Mouse (Mus musculus) activated CD4-positive, CD25-positive, alpha-beta regulatory T cell, adult 4 months (primary cell): Measurements from ENCODE around the gene Ahnak2. TPM values are rescaled to one million over a fixed set of nuclear protein-coding genes. Genes with fewer than 3 reads are reported as not detected.

Experiments
- ATAC-seq: one replicate; pipeline ENCODE4 v1.8.0; 2017
- polyA plus RNA-seq, 2 experiments: library from polyadenylated mRNA; unstranded; fragments of 100-300 nt; shearing (Covaris generic); gene quantifications; one replicate each; pipeline ENCODE4 v1.2.1; 2017

Gene Ahnak2
- polyA plus RNA-seq, 2 experiments from 2014 or later: not detected

DNA sequence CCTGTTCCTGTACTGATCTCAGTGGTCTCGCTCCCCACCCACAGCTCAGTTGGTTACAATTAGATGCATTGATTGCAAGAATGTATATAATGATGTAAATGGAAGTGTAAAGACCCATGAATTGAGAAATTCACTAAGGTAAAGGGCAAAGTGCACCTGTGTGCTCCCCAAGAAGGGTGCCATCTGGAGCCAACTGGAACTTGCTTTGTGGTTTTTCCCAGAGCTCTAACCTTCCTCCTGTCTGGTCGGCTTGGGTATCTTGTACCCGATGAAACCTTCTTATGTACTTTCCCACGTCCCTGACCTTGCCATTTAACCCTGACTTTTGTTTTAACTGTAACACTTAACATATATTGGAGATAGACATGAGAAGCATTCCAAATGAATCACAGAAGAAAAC is 46.6 kb downstream of the Ahnak2 start:
- no peak for ATAC-seq

GRCm38 (mm10) chr12:112752399-112752798 is 50.1 kb downstream of the Ahnak2 start:
- ATAC-seq: no peak

DNA sequence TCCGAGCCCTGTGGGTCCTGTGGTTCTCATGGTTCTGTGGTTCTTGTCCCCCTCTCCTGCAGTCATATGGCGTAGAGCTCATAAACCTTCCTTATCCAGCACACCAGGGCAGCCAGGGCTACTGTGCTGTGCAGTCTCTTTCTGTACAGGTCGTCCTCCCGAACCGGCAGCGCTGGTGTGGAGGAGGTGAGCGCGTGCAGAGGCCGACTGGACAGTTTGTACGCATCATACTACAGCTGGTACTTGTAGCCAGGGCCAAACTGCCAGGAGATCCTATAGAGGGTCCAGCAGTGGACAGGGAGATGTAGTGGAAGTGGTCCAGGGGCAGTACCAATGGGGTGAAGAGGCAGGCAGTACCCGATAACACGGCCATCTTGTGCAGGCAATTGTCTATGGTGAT is 51.5 kb downstream of the Ahnak2 start:
- ATAC-seq: no peak

DNA sequence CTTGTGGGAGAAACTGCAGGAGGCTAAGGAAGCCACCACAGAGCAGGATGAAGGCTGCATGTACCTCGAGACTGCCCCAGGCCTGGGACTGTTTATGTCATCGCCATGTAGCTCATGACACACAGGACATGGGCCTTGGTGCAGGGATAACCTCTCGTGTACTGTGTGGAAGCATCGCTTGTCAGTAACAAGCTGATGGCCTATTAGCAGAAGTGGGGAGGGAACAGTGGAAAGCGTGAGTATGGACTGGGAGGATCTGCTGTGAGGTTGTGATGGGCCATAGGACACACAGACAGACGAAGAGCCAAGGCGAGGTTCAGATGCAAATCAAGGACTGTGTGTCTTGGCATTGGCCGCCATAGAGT is 54.9 kb downstream of the Ahnak2 start:
- no peak for ATAC-seq

- ATAC-seq: no peak
These were observed 55.5 kb downstream of the Ahnak2 start for GRCm38 (mm10) chr12:112746808-112747605.

DNA sequence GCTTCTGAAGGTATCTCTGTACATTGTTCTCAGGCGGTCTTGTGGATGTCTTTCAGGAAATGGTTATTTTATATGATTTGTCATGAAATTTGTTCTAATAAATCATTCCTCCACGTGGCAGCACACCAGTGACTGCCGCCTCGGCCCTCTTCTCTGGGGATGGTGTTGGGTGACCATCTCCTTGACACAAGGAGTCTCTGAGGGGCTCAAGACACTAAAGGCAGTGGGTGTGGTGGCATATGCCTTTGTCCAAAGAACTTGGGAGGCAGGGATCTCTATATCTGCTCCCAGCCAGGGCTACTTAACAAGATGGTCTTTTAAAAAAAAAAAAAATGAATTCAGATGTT is 56.0 kb downstream of the Ahnak2 start:
- ATAC-seq: no peak

- ATAC-seq: no peak
These were observed 56.7 kb downstream of the Ahnak2 start for GRCm38 (mm10) chr12:112745716-112746115.

DNA sequence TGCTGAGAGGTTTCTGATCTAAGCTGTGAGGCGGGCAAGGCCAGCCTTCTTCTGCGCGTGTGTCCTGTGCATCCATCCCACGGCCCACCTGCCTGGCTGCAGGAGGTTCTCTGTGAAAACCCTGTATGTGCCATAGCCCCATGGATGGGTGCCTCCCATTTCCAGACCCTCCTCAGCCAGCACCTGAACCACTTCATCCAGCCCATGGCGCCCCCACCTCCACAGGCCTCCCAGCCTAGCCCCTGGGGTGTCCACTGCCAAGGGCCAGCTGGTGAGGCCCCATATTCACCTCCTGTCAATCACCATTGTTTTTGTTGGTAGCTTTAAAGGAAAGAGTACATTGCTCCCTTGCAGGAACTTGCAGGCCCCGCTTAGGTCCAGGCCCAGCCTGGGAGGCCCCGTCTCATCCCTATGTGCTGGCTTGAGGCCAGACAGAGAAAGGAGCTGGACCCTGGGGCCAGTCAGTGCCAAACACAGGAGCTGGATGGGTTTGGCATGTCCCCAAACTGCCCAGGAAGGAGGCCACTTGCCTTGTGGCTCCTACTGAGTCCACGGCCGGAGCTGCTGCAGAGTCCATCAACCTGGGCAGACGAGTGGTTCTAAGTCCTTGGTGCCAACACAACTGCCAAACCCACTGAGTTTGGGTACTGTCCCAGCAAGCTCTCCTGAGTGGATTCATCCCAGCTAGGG is 57.4 kb downstream of the Ahnak2 start:
- no peak for ATAC-seq

DNA sequence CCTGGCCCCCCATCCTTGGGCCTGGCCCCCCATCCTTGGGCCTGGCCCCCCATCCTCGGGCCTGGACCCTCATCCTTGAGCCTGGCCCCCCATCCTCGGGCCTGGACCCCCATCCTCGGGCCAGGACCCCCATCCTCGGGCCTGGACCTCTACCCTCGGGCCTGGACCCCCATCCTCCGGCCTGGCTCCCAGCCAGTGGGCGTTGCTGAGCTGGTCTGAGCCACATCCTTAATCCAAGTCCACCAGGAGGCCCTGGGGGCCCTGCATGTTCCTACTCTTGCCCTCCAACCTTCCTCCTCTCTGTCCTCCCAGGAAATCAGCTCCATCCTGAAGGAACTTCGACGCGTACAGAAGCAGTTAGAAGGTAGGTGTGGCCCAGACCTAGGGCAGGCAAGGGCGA is 58.2 kb downstream of the Ahnak2 start:
- ATAC-seq: no peak

DNA sequence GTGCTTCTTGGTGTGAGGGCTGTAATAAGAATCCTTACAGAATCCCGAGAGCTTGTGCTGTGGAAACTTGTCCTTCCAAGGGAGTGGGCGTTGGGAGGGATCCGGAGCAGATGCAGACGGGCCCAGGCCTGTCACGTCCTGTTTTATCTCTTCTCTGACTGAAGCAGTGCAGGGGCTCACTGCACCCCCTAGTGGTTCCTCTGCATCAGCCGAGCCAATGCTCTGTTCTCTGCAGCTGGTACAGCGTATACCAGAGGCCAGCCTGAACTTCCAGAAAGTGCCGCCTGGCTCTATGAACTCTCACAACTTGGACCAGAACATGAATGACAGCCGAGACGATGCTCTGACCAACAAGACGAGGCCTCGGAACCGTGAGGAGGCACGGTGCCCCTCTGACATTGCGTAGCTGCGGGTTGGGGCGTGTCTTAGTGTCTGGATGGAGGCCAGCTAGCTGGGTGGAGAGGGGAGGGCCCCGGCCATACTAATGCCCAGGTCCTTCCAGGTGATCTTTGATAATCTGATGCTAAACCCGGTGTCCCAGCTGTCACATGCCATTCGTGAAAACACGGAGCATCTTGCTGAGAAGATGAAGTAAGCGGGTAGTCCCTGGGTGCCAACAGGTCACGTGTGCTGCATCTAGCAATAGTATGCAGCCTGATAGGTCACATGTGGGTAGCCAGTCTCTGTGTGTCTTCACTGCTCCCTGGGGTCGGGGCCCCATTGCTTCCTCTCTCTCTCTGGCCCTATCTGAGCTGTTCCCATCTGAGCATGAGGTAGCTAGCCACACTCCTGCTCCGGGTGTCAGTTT is 59.1 kb downstream of the Ahnak2 start:
- ATAC-seq: peak; percentile 91

DNA sequence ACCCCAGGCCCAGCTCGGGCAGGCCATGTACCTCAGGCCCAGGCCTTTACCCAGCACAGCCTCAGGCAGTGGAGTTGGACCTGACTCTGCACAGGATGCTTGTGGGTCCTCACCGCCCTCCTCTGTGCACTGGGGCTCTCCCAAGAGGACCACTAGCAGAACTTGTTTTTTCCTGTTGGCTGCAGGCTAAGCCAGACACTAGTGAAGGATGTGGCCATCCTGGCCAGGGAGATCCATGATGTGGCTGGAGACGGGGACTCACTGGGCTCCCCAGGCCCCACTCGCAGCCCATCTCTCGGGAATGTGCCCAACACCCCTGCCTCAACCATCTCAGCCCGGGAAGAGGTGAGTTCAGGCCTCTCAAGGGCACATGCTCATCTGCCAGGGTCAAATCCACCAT is 59.7 kb downstream of the Ahnak2 start:
- no peak for ATAC-seq

GRCm38 (mm10) chr12:112739023-112739568 is 63.4 kb downstream of the Ahnak2 start:
- ATAC-seq: no peak

- no peak for ATAC-seq
These were observed 64.0 kb downstream of the Ahnak2 start for GRCm38 (mm10) chr12:112738281-112739022.

DNA sequence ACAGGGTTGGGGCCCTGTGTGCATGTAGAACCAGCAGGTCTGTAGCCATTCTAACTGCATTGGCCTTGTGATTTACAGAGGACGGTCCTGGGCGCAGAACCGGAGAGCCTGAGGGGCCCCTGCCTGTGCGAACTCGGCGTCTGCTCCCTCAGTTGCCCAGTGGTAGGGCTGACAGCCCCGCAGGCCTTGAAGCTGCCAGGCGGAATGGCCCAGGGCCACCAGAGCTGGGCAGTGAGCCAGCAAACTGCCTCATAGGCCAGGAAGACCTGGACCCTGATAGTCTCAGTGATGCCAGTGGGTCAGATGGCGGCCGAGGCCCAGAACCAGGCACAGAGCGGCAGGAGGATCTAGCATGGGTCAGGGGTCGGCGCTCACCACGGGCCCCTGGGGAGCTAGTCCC is 64.7 kb downstream of the Ahnak2 start:
- no peak for ATAC-seq

- ATAC-seq: no peak
These were observed 65.4 kb downstream of the Ahnak2 start for GRCm38 (mm10) chr12:112737081-112737480.

DNA sequence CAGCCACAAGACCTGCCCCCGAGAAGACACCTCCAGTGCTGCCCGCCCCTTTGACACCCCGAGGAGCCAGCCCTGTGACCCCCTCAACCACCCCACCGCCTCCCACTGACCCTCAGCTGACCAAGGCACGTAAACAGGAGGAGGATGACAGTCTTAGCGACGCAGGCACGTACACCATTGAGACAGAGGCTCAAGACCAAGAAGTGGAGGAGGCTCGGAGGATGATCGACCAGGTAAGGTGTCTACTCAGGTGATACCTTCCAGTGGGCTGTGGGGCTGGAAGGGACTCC is 65.9 kb downstream of the Ahnak2 start:
- ATAC-seq: no peak

DNA sequence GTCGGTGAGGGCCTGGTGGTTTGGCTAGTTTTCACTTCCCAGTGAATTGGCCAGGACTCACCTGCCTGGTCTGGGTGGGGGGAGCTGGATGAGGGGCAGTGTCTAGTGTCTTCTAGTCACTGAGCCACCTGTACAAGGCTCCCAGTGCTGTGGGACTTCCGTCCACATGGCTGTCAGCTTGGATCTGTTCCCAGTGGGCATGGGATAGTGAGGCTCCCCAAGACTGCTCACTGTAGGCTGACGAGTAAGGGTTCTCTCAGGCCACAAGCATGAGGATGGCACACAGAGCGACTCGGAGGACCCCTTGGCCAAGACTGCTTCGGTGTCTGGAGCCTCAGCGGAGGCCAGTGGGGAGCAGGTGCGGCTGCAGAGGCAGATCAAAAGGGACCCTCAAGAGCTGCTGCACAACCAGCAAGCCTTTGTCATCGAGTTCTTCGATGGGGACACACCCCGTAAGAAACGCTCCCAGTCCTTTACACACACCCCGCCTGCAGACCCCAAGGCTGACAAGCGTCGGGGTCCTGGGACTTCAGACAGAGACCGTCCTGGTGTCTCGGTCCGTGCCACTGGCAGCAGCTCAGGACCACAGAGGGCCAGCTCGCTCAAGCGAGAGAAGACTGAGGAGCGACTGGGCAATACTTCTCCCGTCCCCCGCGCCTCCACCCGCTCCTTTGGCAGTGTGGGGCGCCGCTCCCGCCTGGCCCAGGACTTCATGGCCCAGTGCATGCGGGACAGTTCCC is 66.4 kb downstream of the Ahnak2 start:
- no peak for ATAC-seq

GRCm38 (mm10) chr12:112734881-112735655 is 67.4 kb downstream of the Ahnak2 start:
- ATAC-seq: no peak

- ATAC-seq: no peak
These were observed 68.2 kb downstream of the Ahnak2 start for GRCm38 (mm10) chr12:112734108-112734820.

DNA sequence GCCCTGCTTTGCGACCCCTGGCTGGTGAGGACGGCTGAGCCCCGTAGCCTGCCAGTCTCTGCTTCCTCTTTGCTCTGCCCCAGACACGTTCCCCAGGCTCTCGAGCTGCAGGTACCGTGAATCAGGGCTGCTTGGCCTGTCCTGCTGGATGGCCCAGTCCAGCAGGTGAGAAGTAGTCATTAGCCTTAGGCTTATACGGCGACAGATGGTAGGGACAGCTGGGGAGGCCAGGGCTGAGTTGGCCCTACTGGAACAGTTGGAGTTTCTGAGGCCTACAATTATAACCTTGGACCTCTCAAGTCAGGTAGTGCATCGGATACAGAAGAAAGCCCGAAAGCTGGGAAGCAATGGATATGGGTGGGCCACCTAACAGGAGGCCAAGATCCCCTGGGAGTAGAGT is 69.9 kb downstream of the Ahnak2 start:
- ATAC-seq: no peak

DNA sequence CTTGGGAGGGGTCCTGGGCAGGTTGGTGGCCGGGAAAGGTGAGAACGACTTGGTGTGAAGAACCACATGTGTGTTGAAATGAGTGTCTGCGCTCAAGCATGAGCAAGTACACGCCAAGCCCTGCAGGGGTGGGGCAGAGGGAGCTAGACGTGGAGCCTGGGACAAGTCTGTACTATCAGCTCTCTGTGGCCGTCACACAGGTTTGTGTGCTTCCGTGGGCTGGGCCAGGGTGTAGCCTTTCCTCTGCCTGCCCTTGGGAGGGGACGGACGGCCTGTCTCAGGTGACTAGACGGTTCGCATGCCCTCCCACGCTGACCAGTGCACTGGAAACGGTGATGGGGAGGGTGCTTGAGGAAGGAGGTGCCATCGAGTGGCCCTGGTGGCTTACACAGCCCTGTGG is 71.6 kb downstream of the Ahnak2 start:
- no peak for ATAC-seq
